Mouse (Mus musculus): Measurements from ENCODE around the gene Fndc3b.

DNA sequence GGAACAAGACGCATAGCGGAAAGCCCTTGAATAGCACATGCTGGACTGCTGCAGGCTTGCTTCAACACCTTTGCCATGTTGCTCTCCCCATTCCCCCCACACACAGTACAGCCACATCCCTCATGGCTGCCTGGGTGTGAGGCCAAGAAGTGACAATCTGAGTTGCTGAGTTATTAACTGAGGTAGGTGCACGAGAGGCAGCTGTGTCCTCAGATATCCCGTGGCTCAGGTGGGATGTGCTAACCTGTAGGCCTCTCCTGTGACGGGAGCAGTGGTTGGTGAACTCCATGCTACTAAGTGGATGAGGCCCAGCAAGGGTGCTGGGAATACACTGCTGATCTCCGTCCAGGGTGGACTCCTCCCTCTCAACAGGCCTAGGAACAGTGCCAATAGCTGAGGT lies 288.6 kb downstream of the Fndc3b start:
- TF ChIP-seq CTCF (IDR thresholded peaks at IDR 0.05; ENCODE audit: low read depth) (no peak), EP300 (IDR thresholded peaks at IDR 0.05; ENCODE audit: low read depth) (no peak)

Data from liver, postnatal 0 days (tissue).